Mouse (Mus musculus) E14TG2a.4 (cell line): ENCODE measurements around the gene Rbfox1.

Experiments used
- CTCF ChIP-seq: conservative IDR thresholded peaks from 2 replicates; pipeline ENCODE4 v1.5.1; 2014; ENCODE audit warnings: low read length
- NANOG ChIP-seq: IDR thresholded peaks from 2 replicates; pipeline ENCODE4 v1.6.1; 2014; ENCODE audit warnings: borderline replicate concordance, low read length, mixed read lengths
- POU5F1 ChIP-seq: IDR thresholded peaks from 2 replicates; pipeline ENCODE4 v1.6.1; 2014; ENCODE audit warnings: low read length, borderline replicate concordance

GRCm38 (mm10) chr16:7193535-7193934 lies 1308.4 kb downstream of the Rbfox1 start:
- TF ChIP-seq CTCF (no peak), POU5F1 (no peak), NANOG (no peak)
